Mouse (Mus musculus) heart, adult 11 months (tissue): ENCODE results near the gene Srgap2.

ENCODE experiments used
- DNase-seq: peaks from one replicate; pipeline ENCODE4 v3.0.0; 2022

Srgap2 gene

DNA sequence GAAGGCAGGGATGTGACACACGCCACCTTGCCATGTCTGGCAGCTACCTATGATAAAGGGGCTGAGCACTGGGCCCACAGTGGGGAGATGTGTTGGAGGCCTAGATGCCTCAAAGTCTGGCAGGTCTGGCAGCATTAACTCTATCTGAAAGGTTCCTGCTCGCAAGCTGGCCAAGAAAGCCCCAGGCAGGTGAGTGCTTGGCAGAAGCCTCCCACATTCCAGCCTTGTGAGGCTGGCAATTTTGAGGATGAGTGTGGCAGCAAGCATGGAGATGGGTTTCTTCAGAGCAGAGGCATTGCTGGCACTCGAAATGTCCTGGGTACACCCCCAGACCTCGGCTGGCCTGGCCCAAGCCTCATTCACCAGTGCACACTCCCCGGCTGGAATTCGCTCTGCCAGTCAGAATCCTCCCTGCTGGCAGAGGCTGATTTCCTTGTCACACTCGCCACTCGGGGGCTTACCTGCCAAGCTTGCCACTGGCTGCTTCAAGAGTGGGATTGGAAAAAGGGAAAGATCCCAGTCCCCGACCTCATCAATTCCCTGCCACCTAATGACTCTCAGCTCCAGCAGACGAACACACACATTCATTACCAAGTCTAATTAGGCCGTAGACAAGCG, 287.5 kb downstream of the Srgap2 start:
- no peak for DNase-seq

DNA sequence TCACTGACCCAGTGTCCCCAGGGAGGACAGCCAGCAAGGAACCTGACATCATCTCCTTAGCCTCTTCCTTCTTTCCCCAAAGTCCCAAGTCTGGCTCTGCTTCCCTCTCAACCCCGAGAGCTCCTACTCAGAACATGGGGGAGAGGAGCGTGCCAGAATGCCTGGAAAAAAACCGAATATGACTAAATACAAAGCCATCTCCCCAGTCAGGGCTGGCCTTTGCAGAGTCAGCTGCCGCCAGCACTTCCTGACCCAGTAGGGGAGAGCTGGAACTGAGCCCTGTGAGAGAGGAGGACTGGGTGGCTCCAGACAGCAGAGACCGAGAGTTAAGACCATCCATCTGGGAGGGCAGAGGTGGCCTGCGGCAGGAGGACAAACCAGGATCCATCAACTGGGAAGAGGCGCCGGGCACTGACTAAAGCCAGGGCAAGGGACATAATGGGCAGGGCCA, 288.2 kb downstream of the Srgap2 start:
- DNase-seq = peak; percentile 99

- no peak for DNase-seq
These were observed 291.1 kb downstream of the Srgap2 start for GRCm38 (mm10) chr1:131236077-131236476.
